Mouse (Mus musculus): Measurements from ENCODE around the gene Hdgfl2.
"Not testable (repeated sequence)": the region's sequence is repeated elsewhere in the genome, so short reads cannot be mapped to it uniquely, and the experiment has no call there.

Hdgfl2 gene

GRCm38 (mm10) chr17:56062081-56062480 lies 17.4 kb upstream of the Hdgfl2 start:
- no peak for DNase-seq (ENCODE audit: low spot score)

GRCm38 (mm10) chr17:56065715-56066114 lies 13.7 kb upstream of the Hdgfl2 start:
- DNase-seq (ENCODE audit: low spot score), result not testable (repeated sequence)

GRCm38 (mm10) chr17:56066451-56066850 lies 13.0 kb upstream of the Hdgfl2 start:
- DNase-seq (ENCODE audit: low spot score), result no peak

GRCm38 (mm10) chr17:56069066-56069465 lies 10.4 kb upstream of the Hdgfl2 start:
- DNase-seq (ENCODE audit: low spot score), result no peak

- no peak for DNase-seq (ENCODE audit: low spot score)
Observed at GRCm38 (mm10) chr17:56071126-56071525, 8.3 kb upstream of the Hdgfl2 start.

- no peak for DNase-seq (ENCODE audit: low spot score)
Observed at GRCm38 (mm10) chr17:56072243-56072642, 7.2 kb upstream of the Hdgfl2 start.

- DNase-seq (ENCODE audit: low spot score), result peak; percentile 86
Observed at GRCm38 (mm10) chr17:56074097-56074826, 5.2 kb upstream of the Hdgfl2 start.

- DNase-seq (ENCODE audit: low spot score), result peak; percentile 90
Observed at GRCm38 (mm10) chr17:56074827-56075208, 4.6 kb upstream of the Hdgfl2 start, which contains the start of gene Ubxn6. Gene Ubxn6, minus strand, starts transcription at chr17:56075028.

GRCm38 (mm10) chr17:56077523-56077922 lies 1.9 kb upstream of the Hdgfl2 start:
- DNase-seq (ENCODE audit: low spot score), result no peak

- not testable (repeated sequence) for DNase-seq (ENCODE audit: low spot score)
Observed at GRCm38 (mm10) chr17:56078361-56078760, 1.1 kb upstream of the Hdgfl2 start.

- no peak for DNase-seq (ENCODE audit: low spot score)
Observed at GRCm38 (mm10) chr17:56079921-56080320, 487 bp downstream of the Hdgfl2 start.

GRCm38 (mm10) chr17:56080781-56081585 lies 1.5 kb downstream of the Hdgfl2 start:
- no peak for DNase-seq (ENCODE audit: low spot score)

- no peak for DNase-seq (ENCODE audit: low spot score)
Observed at GRCm38 (mm10) chr17:56092312-56092711, 12.9 kb downstream of the Hdgfl2 start.

- DNase-seq (ENCODE audit: low spot score), result no peak
Observed at GRCm38 (mm10) chr17:56092794-56093193, 13.4 kb downstream of the Hdgfl2 start.

GRCm38 (mm10) chr17:56096883-56097282 lies 17.4 kb downstream of the Hdgfl2 start:
- no peak for DNase-seq (ENCODE audit: low spot score)

GRCm38 (mm10) chr17:56098180-56098579 lies 18.7 kb downstream of the Hdgfl2 start:
- no peak for DNase-seq (ENCODE audit: low spot score)

- no peak for DNase-seq (ENCODE audit: low spot score)
Observed at GRCm38 (mm10) chr17:56098711-56099572, 19.5 kb downstream of the Hdgfl2 start.

GRCm38 (mm10) chr17:56100811-56101210 lies 21.4 kb downstream of the Hdgfl2 start:
- no peak for DNase-seq (ENCODE audit: low spot score)

- DNase-seq (ENCODE audit: low spot score), result no peak
Observed at GRCm38 (mm10) chr17:56102158-56102557, 22.7 kb downstream of the Hdgfl2 start.

GRCm38 (mm10) chr17:56102927-56103326 lies 23.5 kb downstream of the Hdgfl2 start:
- DNase-seq (ENCODE audit: low spot score), result no peak

GRCm38 (mm10) chr17:56103465-56104285 lies 24.2 kb downstream of the Hdgfl2 start:
- no peak for DNase-seq (ENCODE audit: low spot score)
